Mouse (Mus musculus) heart, embryonic 10.5 days (tissue): ENCODE data around the gene Cdc42ep5. TPM values are rescaled to one million over a fixed set of nuclear protein-coding genes. Genes with fewer than 3 reads are reported as not detected.

Experiments
- DNase-seq: peaks from one replicate; pipeline ENCODE4 v3.0.0-alpha.2; 2017; ENCODE audit warnings: low spot score
- H3K27ac ChIP-seq: fragments of 300-500 bp; sonication (generic); 2 replicates; pipeline ENCODE4 v1.5.1; 2016; ENCODE audit warnings: mild to moderate bottlenecking
- H3K27me3 ChIP-seq: fragments of 300-500 bp; sonication (generic); 2 replicates; pipeline ENCODE4 v1.6.1; 2016; ENCODE audit warnings: mild to moderate bottlenecking; ENCODE audit not compliant: poor library complexity, insufficient read depth, severe bottlenecking
- H3K36me3 ChIP-seq: fragments of 300-500 bp; sonication (generic); 2 replicates; pipeline ENCODE4 v1.6.1; 2016; ENCODE audit warnings: mild to moderate bottlenecking, moderate library complexity
- H3K4me1 ChIP-seq: fragments of 300-500 bp; sonication (generic); 2 replicates; pipeline ENCODE4 v1.6.1; 2016; ENCODE audit warnings: mild to moderate bottlenecking
- H3K4me3 ChIP-seq: fragments of 300-500 bp; sonication (generic); 2 replicates; pipeline ENCODE4 v1.5.1; 2016; ENCODE audit warnings: mild to moderate bottlenecking, moderate library complexity
- H3K9me3 ChIP-seq: fragments of 300-500 bp; sonication (generic); 2 replicates; pipeline ENCODE4 v1.6.1; 2016; ENCODE audit warnings: mild to moderate bottlenecking, moderate library complexity
- WGBS: fragments of 180-500 bp; shearing (Covaris S2); methylation state at CpG from one replicate; pipeline ENCODE4 v1.1.7; 2016; 5-methylcytosine and 5-hydroxymethylcytosine counted together
- polyA plus RNA-seq: library from polyadenylated mRNA; unstranded; fragments of >200 nt; fragmentation: Nextera tagmentation; extraction: Ambion mirVana; gene quantifications from 2 replicates; pipeline ENCODE4 v1.2.1, GENCODE M21; 2016

Cdc42ep5 gene
- polyA plus RNA-seq, 1 experiment from 2014 or later = 35.7 TPM

- Histone ChIP-seq H3K36me3 (peaks cover 24% of the 10 kb centered on the region), H3K4me3 (peak overlapping the region; percentile 88), H3K9me3 (no peaks in the 10 kb centered on the region), H3K27ac (no peak overlapping the region), H3K27me3 (peaks cover 25% of the 10 kb centered on the region), H3K4me1 (peaks cover 31% of the 10 kb centered on the region)
- DNase-seq = peak; percentile 75
- 16% methylated on average over 14 of the region's 14 CpGs for WGBS
These were observed 13.8 kb downstream of the Cdc42ep5 start for GRCm38 (mm10) chr7:4150811-4151221.

GRCm38 (mm10) chr7:4150059-4150541 lies 14.6 kb downstream of the Cdc42ep5 start, which contains the start of gene Leng9:
Gene Leng9 (minus strand): TSS chr7:4150374.
- DNase-seq = no peak
- WGBS = 2% methylated on average over 14 of the region's 14 CpGs

GRCm38 (mm10) chr7:4149209-4150054 lies 15.2 kb downstream of the Cdc42ep5 start:
- peak; percentile 91 for DNase-seq
- Histone ChIP-seq H3K4me3 (peak overlapping the region; percentile 88), H3K36me3 (peaks cover 38% of the 10 kb centered on the region), H3K9me3 (no peaks in the 10 kb centered on the region), H3K4me1 (peaks cover 31% of the 10 kb centered on the region), H3K27ac (peak overlapping the region; percentile 91), H3K27me3 (peaks cover 25% of the 10 kb centered on the region)
- under 1% methylated on average over 64 of the region's 64 CpGs for WGBS

More at GRCm38 (mm10) chr7:4150059-4150541, 14.6 kb downstream of the Cdc42ep5 start, which contains the start of gene Leng9:
- Histone ChIP-seq H3K27ac (peak within 1 kb of the TSS; percentile 91), H3K9me3 (no peaks in the 10 kb centered on the region), H3K27me3 (peaks cover 25% of the 10 kb centered on the region), H3K36me3 (peaks cover 32% of the 10 kb centered on the region), H3K4me3 (peak within 1 kb of the TSS; percentile 88), H3K4me1 (peaks cover 31% of the 10 kb centered on the region)

GRCm38 (mm10) chr7:4148341-4149208 lies 16.1 kb downstream of the Cdc42ep5 start:
- Histone ChIP-seq H3K27me3 (peaks cover 25% of the 10 kb centered on the region), H3K9me3 (no peaks in the 10 kb centered on the region), H3K27ac (peak overlapping the region; percentile 91), H3K36me3 (peaks cover 47% of the 10 kb centered on the region), H3K4me3 (peak overlapping the region; percentile 88), H3K4me1 (peaks cover 31% of the 10 kb centered on the region)
- DNase-seq = peak; percentile 70
- 30% methylated on average over 18 of the region's 18 CpGs for WGBS

- H3K27me3 ChIP-seq = peaks cover 25% of the 10 kb centered on the region
- peaks cover 54% of the 10 kb centered on the region for H3K36me3 ChIP-seq
- H3K4me3 ChIP-seq = no peak overlapping the region
- peak; percentile 19 for DNase-seq
- no peak overlapping the region for H3K27ac ChIP-seq
- peaks cover 31% of the 10 kb centered on the region for H3K4me1 ChIP-seq
- WGBS = 82% methylated on average over 4 of the region's 4 CpGs
- no peaks in the 10 kb centered on the region for H3K9me3 ChIP-seq
These were observed 16.8 kb downstream of the Cdc42ep5 start for GRCm38 (mm10) chr7:4147836-4148235.

GRCm38 (mm10) chr7:4147371-4147770 lies 17.3 kb downstream of the Cdc42ep5 start:
- H3K9me3 ChIP-seq = no peaks in the 10 kb centered on the region
- H3K27me3 ChIP-seq = peaks cover 21% of the 10 kb centered on the region
- H3K4me1 ChIP-seq = peaks cover 31% of the 10 kb centered on the region
- 84% methylated on average over 17 of the region's 20 CpGs for WGBS
- DNase-seq = peak; percentile 75
- no peak overlapping the region for H3K4me3 ChIP-seq
- H3K36me3 ChIP-seq = peaks cover 59% of the 10 kb centered on the region
- H3K27ac ChIP-seq = no peak overlapping the region

GRCm38 (mm10) chr7:4146241-4147180 lies 18.1 kb downstream of the Cdc42ep5 start:
- WGBS = 92% methylated on average over 23 of the region's 23 CpGs
- H3K36me3 ChIP-seq = peaks cover 68% of the 10 kb centered on the region
- H3K4me1 ChIP-seq = peaks cover 30% of the 10 kb centered on the region
- H3K27me3 ChIP-seq = peaks cover 12% of the 10 kb centered on the region
- H3K4me3 ChIP-seq = no peak overlapping the region
- no peak overlapping the region for H3K27ac ChIP-seq
- peak; percentile 68 for DNase-seq
- no peaks in the 10 kb centered on the region for H3K9me3 ChIP-seq

GRCm38 (mm10) chr7:4145552-4146190 lies 19.0 kb downstream of the Cdc42ep5 start:
- WGBS = 72% methylated on average over 6 of the region's 6 CpGs
- Histone ChIP-seq H3K27ac (no peak overlapping the region), H3K9me3 (no peaks in the 10 kb centered on the region), H3K27me3 (peaks cover 4% of the 10 kb centered on the region), H3K36me3 (peaks cover 72% of the 10 kb centered on the region), H3K4me3 (no peak overlapping the region), H3K4me1 (peaks cover 22% of the 10 kb centered on the region)
- peak; percentile 77 for DNase-seq

GRCm38 (mm10) chr7:4144766-4145551 lies 19.7 kb downstream of the Cdc42ep5 start:
- Histone ChIP-seq H3K4me1 (peaks cover 15% of the 10 kb centered on the region), H3K27me3 (no peaks in the 10 kb centered on the region), H3K9me3 (no peaks in the 10 kb centered on the region), H3K36me3 (peaks cover 79% of the 10 kb centered on the region), H3K4me3 (no peak overlapping the region), H3K27ac (no peak overlapping the region)
- DNase-seq = peak; percentile 72
- WGBS = 96% methylated on average over 20 of the region's 20 CpGs

GRCm38 (mm10) chr7:4144046-4144445 lies 20.6 kb downstream of the Cdc42ep5 start:
- peaks cover 12% of the 10 kb centered on the region for H3K4me1 ChIP-seq
- H3K9me3 ChIP-seq = no peaks in the 10 kb centered on the region
- no peak overlapping the region for H3K4me3 ChIP-seq
- peak; percentile 72 for DNase-seq
- no peak overlapping the region for H3K27ac ChIP-seq
- peaks cover 89% of the 10 kb centered on the region for H3K36me3 ChIP-seq
- H3K27me3 ChIP-seq = no peaks in the 10 kb centered on the region
- 94% methylated on average over 13 of the region's 13 CpGs for WGBS

GRCm38 (mm10) chr7:4143506-4143905 lies 21.2 kb downstream of the Cdc42ep5 start:
- Histone ChIP-seq H3K27me3 (no peaks in the 10 kb centered on the region), H3K27ac (no peak overlapping the region), H3K4me3 (no peak overlapping the region), H3K9me3 (no peaks in the 10 kb centered on the region), H3K36me3 (peaks cover 94% of the 10 kb centered on the region), H3K4me1 (peaks cover 8% of the 10 kb centered on the region)
- peak; percentile 68 for DNase-seq
- 92% methylated on average over 19 of the region's 19 CpGs for WGBS
